Mouse (Mus musculus) kidney, postnatal 36 days (tissue): ENCODE data around the gene Thrb.
"Not testable (repeated sequence)": the region's sequence is repeated elsewhere in the genome, so short reads cannot be mapped to it uniquely, and the experiment has no call there.

Experiments used
- DNase-seq, 2 experiments: peaks; one replicate each; pipeline ENCODE4 v3.0.0; 2021 to 2022; ENCODE audit warnings: mixed read lengths in 2 of 2

Thrb gene

GRCm38 (mm10) chr14:17894791-17895190 lies 234.7 kb downstream of the Thrb start:
- DNase-seq: peak; percentile 33 to 36

- DNase-seq: peak; percentile 39 to 47
Observed at GRCm38 (mm10) chr14:17899733-17900413, 239.8 kb downstream of the Thrb start.

- no peak for DNase-seq
Observed at GRCm38 (mm10) chr14:17900414-17900795, 240.3 kb downstream of the Thrb start.

GRCm38 (mm10) chr14:17902426-17902825 lies 242.4 kb downstream of the Thrb start:
- no peak for DNase-seq

GRCm38 (mm10) chr14:17903121-17903520 lies 243.1 kb downstream of the Thrb start:
- DNase-seq: no peak

GRCm38 (mm10) chr14:17904554-17904953 lies 244.5 kb downstream of the Thrb start:
- peak in 1 of 2 experiments; percentile 56 for DNase-seq

- no peak for DNase-seq
Observed at GRCm38 (mm10) chr14:17905627-17906026, 245.6 kb downstream of the Thrb start.

GRCm38 (mm10) chr14:17906931-17907330 lies 246.9 kb downstream of the Thrb start:
- no peak for DNase-seq

- DNase-seq: no peak
Observed at GRCm38 (mm10) chr14:17911157-17911556, 251.1 kb downstream of the Thrb start.

GRCm38 (mm10) chr14:17912573-17913207 lies 252.6 kb downstream of the Thrb start:
- DNase-seq: no peak

GRCm38 (mm10) chr14:17915556-17915955 lies 255.5 kb downstream of the Thrb start:
- DNase-seq: no peak

- DNase-seq: no peak
Observed at GRCm38 (mm10) chr14:17916651-17917050, 256.6 kb downstream of the Thrb start.

GRCm38 (mm10) chr14:17917124-17917763 lies 257.2 kb downstream of the Thrb start:
- no peak for DNase-seq

- DNase-seq: no peak
Observed at GRCm38 (mm10) chr14:17917899-17918298, 257.8 kb downstream of the Thrb start.

- DNase-seq: peak; percentile 71 to 72
Observed at GRCm38 (mm10) chr14:17922807-17923704, 263.0 kb downstream of the Thrb start.

GRCm38 (mm10) chr14:17927469-17927868 lies 267.4 kb downstream of the Thrb start:
- DNase-seq: peak; percentile 53 to 67

GRCm38 (mm10) chr14:17929585-17929984 lies 269.5 kb downstream of the Thrb start:
- DNase-seq: no peak

- DNase-seq: no peak
Observed at GRCm38 (mm10) chr14:17933475-17933874, 273.4 kb downstream of the Thrb start.

- not testable (repeated sequence) for DNase-seq
Observed at GRCm38 (mm10) chr14:17934779-17935178, 274.7 kb downstream of the Thrb start.

GRCm38 (mm10) chr14:17954038-17954437 lies 294.0 kb downstream of the Thrb start:
- no peak for DNase-seq

GRCm38 (mm10) chr14:17959901-17960300 lies 299.8 kb downstream of the Thrb start:
- peak in 1 of 2 experiments; percentile 12 for DNase-seq

- peak; percentile 48 to 75 for DNase-seq
Observed at GRCm38 (mm10) chr14:17967117-17967726, 307.2 kb downstream of the Thrb start.
